Mouse (Mus musculus) brain, embryonic 14.5 days (tissue): ENCODE measurements at regions not wholly inside any gene's neighbourhood (a gene's known extent, or its start where the extent isn't known, plus 50 kb on each side); places are given as distances from the start of the nearest gene placed in this dataset.
A peak's percentile ranks its signal among the peaks of the same experiment; 100 is the strongest.

Experiments used
- DNase-seq: peaks from one replicate; pipeline ENCODE4 v3.0.0-alpha.2; 2011; ENCODE audit warnings: low read depth
- CTCF ChIP-seq: fragments of 200-500 bp; IDR thresholded peaks from 2 replicates; pipeline ENCODE4 v1.5.1; 2012; ENCODE audit warnings: inconsistent platforms, mild to moderate bottlenecking, moderate library complexity, borderline replicate concordance; ENCODE audit not compliant: insufficient read depth, insufficient read length; ENCODE audit errors: extremely low read depth
- POLR2A ChIP-seq: fragments of 200-500 bp; IDR thresholded peaks from 2 replicates; pipeline ENCODE4 v1.6.1; 2012; ENCODE audit warnings: mild to moderate bottlenecking, inconsistent platforms, borderline replicate concordance; ENCODE audit not compliant: poor library complexity, insufficient read depth, insufficient read length, severe bottlenecking; ENCODE audit errors: extremely low read depth

- TF ChIP-seq POLR2A (no peak), CTCF (no peak)
- DNase-seq: no peak
These were observed 199.6 kb upstream of the Nabp1 start for GRCm38 (mm10) chr1:51677802-51678201.

- TF ChIP-seq POLR2A: no peak
- TF ChIP-seq CTCF: no peak
- no peak for DNase-seq
These were observed 193.5 kb upstream of the Nabp1 start for GRCm38 (mm10) chr1:51671691-51672090.

DNA sequence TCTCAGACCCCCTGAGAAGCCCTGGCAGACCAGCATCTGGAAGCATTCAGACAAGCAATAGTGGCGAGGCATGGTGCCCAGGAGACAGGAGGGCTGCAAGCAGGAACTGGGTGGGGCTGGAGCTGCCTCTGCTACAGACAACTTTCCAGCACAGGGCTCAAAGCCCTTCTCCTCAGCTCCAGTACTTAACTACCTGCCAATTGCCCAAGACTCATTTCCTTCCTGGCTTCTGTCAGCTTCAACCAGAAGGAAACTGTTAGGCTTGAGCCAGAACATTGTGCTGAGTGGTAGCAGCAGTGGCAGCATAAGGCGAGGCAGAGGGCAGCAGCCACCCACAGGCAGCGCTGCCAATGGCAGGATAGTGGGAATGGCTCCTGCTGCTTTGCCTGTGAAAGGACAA, 193.1 kb upstream of the Nabp1 start:
- DNase-seq: peak; percentile 80
- TF ChIP-seq CTCF (peak; percentile 32; the same call in 1 of the 2 replicates), POLR2A (no peak)

GRCm38 (mm10) chr1:51670009-51670408, 191.8 kb upstream of the Nabp1 start:
- DNase-seq: peak; percentile 49
- TF ChIP-seq POLR2A: no peak
- no peak for TF ChIP-seq CTCF

- TF ChIP-seq POLR2A (no peak), CTCF (peak; percentile 46; the same call in 1 of the 2 replicates)
- peak; percentile 77 for DNase-seq
These were observed 190.7 kb upstream of the Nabp1 start for GRCm38 (mm10) chr1:51668881-51669280.

DNA sequence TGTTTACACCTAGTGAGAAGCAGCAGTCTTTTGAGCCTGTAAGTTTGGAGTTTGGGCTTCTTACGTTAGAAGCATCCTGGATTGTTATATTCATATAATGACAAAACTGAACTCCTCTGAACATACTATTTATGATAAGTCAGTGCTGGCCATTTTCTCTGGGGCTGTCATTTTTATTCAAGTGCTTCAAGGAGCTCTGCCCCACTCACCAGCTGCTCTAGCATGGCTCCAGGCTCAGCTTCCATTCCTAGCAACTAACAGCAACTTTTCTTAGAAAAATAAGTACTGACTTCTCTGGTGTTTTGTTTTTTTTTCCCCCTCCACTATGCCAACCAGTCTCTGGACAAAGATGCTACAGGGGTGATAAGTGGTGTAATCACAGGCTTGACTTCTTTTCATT, 182.3 kb upstream of the Nabp1 start:
- TF ChIP-seq CTCF: no peak

DNA sequence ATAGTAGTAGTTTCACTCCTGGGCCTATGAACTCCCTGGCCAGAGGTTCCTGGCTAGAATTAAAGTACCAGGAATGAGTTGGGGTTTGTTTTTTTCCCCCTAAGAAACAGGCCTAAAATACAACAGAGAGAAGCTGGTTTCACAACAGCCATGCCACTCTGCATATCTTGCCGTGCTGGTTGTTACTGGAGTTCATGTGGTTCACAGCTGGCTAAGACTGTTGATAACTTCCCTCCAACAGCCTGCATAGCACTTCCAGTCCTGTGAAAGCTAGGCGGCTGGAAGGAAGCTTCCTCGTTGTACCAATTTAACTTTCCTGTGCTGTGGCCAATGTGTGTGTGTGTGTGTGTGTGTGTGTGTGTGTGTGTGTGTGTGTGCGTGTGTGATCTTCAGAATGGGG, 179.0 kb upstream of the Nabp1 start:
- DNase-seq: no peak
- TF ChIP-seq POLR2A (no peak), CTCF (no peak)

More for the DNA sequence above, 182.3 kb upstream of the Nabp1 start:
- no peak for DNase-seq

DNA sequence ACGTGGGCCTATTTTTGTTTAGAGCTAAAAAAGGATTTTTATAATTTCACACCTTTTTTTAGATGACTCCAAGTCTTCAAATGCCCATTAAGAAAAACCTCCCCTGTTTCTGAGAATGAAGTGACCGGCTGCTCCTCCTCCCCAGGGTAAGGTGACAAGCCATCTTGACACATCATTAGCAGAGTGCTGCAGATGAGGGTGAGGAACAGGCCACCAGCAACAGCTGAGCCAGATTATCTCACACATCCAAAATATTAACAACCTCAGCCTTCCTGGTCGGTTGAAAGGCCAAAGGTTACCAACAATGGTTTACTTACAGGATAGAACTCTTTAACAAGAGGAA, 172.4 kb upstream of the Nabp1 start:
- no peak for DNase-seq
- TF ChIP-seq CTCF: no peak
- no peak for TF ChIP-seq POLR2A

GRCm38 (mm10) chr1:51649963-51650652, 171.9 kb upstream of the Nabp1 start:
- TF ChIP-seq POLR2A (no peak), CTCF (no peak)
- peak; percentile 97 for DNase-seq

- no peak for DNase-seq
- no peak for TF ChIP-seq POLR2A
- TF ChIP-seq CTCF: no peak
These were observed 169.7 kb upstream of the Nabp1 start for GRCm38 (mm10) chr1:51647955-51648354.

DNA sequence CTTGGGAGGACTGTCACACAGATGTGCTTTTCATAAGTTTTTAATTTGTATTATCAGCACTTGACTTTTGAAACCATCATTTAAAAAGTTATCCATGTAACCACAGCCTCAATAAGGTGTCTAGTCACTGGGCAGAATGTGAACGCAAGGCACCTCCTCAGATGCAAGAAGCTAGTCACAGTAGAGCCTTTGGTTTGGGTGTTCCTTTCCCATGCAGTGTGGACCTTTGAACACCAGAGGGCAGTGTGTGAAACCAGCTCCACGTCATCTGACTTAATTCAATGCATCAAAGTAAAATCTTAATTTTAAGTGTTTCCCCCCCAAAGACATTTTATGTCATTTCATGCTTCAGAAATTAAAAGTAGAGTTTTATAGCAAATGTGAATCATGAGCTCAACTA, 166.2 kb upstream of the Nabp1 start:
- peak; percentile 86 for DNase-seq
- TF ChIP-seq CTCF (peak; percentile 90), POLR2A (no peak)

DNA sequence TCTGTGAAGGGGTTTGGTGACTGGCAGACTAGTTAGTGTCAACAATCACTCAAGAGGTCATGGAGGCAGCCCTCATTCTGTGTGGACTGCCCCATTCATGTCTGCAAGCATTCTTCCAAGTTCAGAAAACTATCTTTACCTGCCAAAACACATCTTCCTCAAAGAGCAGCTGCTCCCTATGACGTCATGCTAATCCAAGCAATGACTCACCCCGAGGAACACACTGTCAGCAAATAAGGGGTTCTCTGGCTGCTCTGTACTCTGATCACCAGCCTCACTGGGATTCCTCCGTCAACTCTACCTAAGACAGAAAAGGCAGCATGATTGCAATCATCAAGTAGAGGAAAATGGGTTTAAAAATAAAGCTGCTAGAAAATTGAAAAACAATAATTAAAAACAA, 165.4 kb upstream of the Nabp1 start:
- peak; percentile 43 for DNase-seq
- TF ChIP-seq CTCF: no peak
- no peak for TF ChIP-seq POLR2A

DNA sequence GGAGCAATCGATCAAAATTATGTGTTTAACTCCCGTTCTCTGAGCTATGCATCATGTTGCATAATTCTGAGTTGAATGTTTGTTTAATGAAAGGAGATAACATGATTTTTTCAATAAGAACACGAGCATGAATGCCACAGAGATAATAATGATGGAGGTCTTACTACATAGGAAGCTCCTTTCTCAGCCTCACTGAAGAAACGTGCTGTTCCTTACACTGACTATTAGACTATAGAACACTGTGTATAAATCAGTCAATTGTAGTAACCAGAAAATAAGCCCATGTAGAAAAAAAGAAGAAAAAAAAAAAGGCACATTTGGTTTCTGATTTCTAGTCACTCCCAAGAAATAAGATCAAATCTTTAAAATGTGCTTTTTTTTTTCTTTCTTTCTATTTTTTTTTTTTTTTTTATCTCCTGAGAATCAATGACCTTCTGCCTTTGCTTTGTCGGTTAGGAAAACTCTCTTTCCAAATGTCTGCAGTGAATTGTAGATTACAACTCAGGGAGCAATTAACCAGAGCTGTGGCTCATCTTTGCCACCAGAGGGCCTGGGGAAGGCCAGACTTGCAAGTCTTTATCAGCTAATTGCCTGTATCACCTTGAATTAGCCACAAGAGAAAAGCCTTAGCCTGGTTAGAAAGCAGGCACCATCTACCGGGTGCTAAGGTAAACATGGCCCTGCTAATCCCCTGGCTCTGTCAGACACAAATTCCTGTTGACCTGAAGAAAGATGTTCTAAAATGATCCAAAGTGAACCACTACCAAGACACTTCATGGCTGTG, 160.5 kb upstream of the Nabp1 start:
- no peak for TF ChIP-seq POLR2A
- TF ChIP-seq CTCF: peak; percentile 40; the same call in 1 of the 2 replicates
- peak; percentile 30 for DNase-seq
